Mouse (Mus musculus) hindbrain, embryonic 11.5 days (tissue): ENCODE measurements around the gene Itih5. TPM values are rescaled to one million over a fixed set of nuclear protein-coding genes. Genes with fewer than 3 reads are reported as not detected.

Experiments
- ATAC-seq: fragments of 200-750 bp; cut with Nextera tagmentation; 2 replicates; pipeline ENCODE4 v1.8.0; 2017; ENCODE audit warnings: mild to moderate bottlenecking, moderate TSS enrichment, moderate library complexity; ENCODE audit not compliant: low FRiP score
- DNase-seq: peaks from one replicate; pipeline ENCODE4 v3.0.0-alpha.2; 2015; ENCODE audit warnings: low spot score
- H3K27ac ChIP-seq: fragments of 300-500 bp; sonication (generic); 2 replicates; pipeline ENCODE4 v1.5.1; 2014; ENCODE audit warnings: mild to moderate bottlenecking, low read depth, low read length
- H3K27me3 ChIP-seq: fragments of 300-500 bp; sonication (generic); 2 replicates; pipeline ENCODE4 v1.6.1; 2014; ENCODE audit warnings: mild to moderate bottlenecking, low read length, moderate library complexity, mixed read lengths; ENCODE audit not compliant: control insufficient read depth, insufficient read depth
- H3K36me3 ChIP-seq: fragments of 300-500 bp; sonication (generic); 2 replicates; pipeline ENCODE4 v1.6.1; 2014; ENCODE audit warnings: mild to moderate bottlenecking, low read length, moderate library complexity, mixed read lengths; ENCODE audit not compliant: control insufficient read depth, insufficient read depth
- H3K4me1 ChIP-seq: fragments of 300-500 bp; sonication (generic); replicated peaks from 2 replicates; pipeline ENCODE4 v1.6.1; 2014; ENCODE audit warnings: low read length, mixed read lengths; ENCODE audit not compliant: control insufficient read depth, insufficient read depth
- H3K4me2 ChIP-seq: fragments of 300-500 bp; sonication (generic); replicated peaks from 2 replicates; pipeline ENCODE4 v1.6.1; 2014; ENCODE audit warnings: mild to moderate bottlenecking, low read depth, low read length
- H3K4me3 ChIP-seq: fragments of 300-500 bp; sonication (generic); 2 replicates; pipeline ENCODE4 v1.5.1; 2014; ENCODE audit warnings: low read depth, low read length
- H3K9ac ChIP-seq: fragments of 300-500 bp; sonication (generic); 2 replicates; pipeline ENCODE4 v1.6.1; 2014; ENCODE audit warnings: low read depth, low read length
- H3K9me3 ChIP-seq: fragments of 300-500 bp; sonication (generic); 2 replicates; pipeline ENCODE4 v1.6.1; 2016; ENCODE audit warnings: low read length; ENCODE audit not compliant: control insufficient read depth
- WGBS: fragments of 180-500 bp; shearing (Covaris S2); extraction: QIAGEN DNeasy Blood & Tissue Kit; methylation state at CpG from one replicate; pipeline ENCODE4 v1.1.7; 2014; 5-methylcytosine and 5-hydroxymethylcytosine counted together
- polyA plus RNA-seq: library from polyadenylated mRNA; unstranded; fragments of >200 nt; fragmentation: Nextera tagmentation; extraction: Ambion mirVana; gene quantifications from 2 replicates; pipeline ENCODE4 v1.2.1, GENCODE M21; 2014

Gene Itih5
- polyA plus RNA-seq, 1 experiment from 2014 or later: 5.6 TPM

- H3K4me3 ChIP-seq: no peak overlapping the region
- no peak overlapping the region for H3K27ac ChIP-seq
- H3K9ac ChIP-seq: no peak overlapping the region
- no peaks in the 10 kb centered on the region for H3K27me3 ChIP-seq
- H3K4me1 ChIP-seq: no peaks in the 10 kb centered on the region
- no peaks in the 10 kb centered on the region for H3K9me3 ChIP-seq
- WGBS: 68% methylated on average over 8 of the region's 8 CpGs
- no peaks in the 10 kb centered on the region for H3K36me3 ChIP-seq
- H3K4me2 ChIP-seq: no peak overlapping the region
- ATAC-seq (no peak), DNase-seq (no peak)
Observed at GRCm38 (mm10) chr2:10130341-10130990, 22.9 kb upstream of the Itih5 start.

- H3K4me3 ChIP-seq: no peak within 1 kb of the TSS
- ATAC-seq (no peak), DNase-seq (no peak)
- no peak within 1 kb of the TSS for H3K9ac ChIP-seq
- H3K9me3 ChIP-seq: no peaks in the 10 kb centered on the region
- 92% methylated on average over 4 of the region's 4 CpGs for WGBS
- H3K27me3 ChIP-seq: no peaks in the 10 kb centered on the region
- no peak within 1 kb of the TSS for H3K27ac ChIP-seq
- H3K4me1 ChIP-seq: no peaks in the 10 kb centered on the region
- no peak within 1 kb of the TSS for H3K4me2 ChIP-seq
- no peaks in the 10 kb centered on the region for H3K36me3 ChIP-seq
Observed at GRCm38 (mm10) chr2:10131296-10131695, 22.1 kb upstream of the Itih5 start, which contains the start of gene Itih2. Gene Itih2 (minus strand): TSS chr2:10131396.

- DNase-seq (no peak), ATAC-seq (no peak)
- Histone ChIP-seq H3K9me3 (no peaks in the 10 kb centered on the region), H3K9ac (no peak overlapping the region), H3K4me1 (no peaks in the 10 kb centered on the region), H3K27ac (no peak overlapping the region), H3K4me2 (no peak overlapping the region), H3K27me3 (no peaks in the 10 kb centered on the region), H3K4me3 (no peak overlapping the region), H3K36me3 (no peaks in the 10 kb centered on the region)
- WGBS: 81% methylated on average over 1 of the region's 1 CpGs
Observed at GRCm38 (mm10) chr2:10132128-10132527, 21.2 kb upstream of the Itih5 start.

GRCm38 (mm10) chr2:10133941-10134340 lies 19.4 kb upstream of the Itih5 start:
- Histone ChIP-seq H3K27ac (no peak overlapping the region), H3K4me3 (no peak overlapping the region), H3K4me1 (no peaks in the 10 kb centered on the region), H3K9ac (no peak overlapping the region), H3K27me3 (no peaks in the 10 kb centered on the region), H3K4me2 (no peak overlapping the region), H3K9me3 (no peaks in the 10 kb centered on the region), H3K36me3 (no peaks in the 10 kb centered on the region)
- ATAC-seq (no peak), DNase-seq (no peak)
- WGBS: 62% methylated on average over 6 of the region's 6 CpGs

- Histone ChIP-seq H3K27ac (no peak overlapping the region), H3K36me3 (no peaks in the 10 kb centered on the region), H3K27me3 (no peaks in the 10 kb centered on the region), H3K4me1 (no peaks in the 10 kb centered on the region), H3K9ac (no peak overlapping the region), H3K4me2 (no peak overlapping the region), H3K9me3 (no peaks in the 10 kb centered on the region), H3K4me3 (no peak overlapping the region)
- DNase-seq (no peak), ATAC-seq (no peak)
- 87% methylated on average over 2 of the region's 2 CpGs for WGBS
Observed at GRCm38 (mm10) chr2:10137320-10137719, 16.1 kb upstream of the Itih5 start.

- Histone ChIP-seq H3K4me2 (no peak overlapping the region), H3K27ac (no peak overlapping the region), H3K27me3 (no peaks in the 10 kb centered on the region), H3K4me1 (no peaks in the 10 kb centered on the region), H3K36me3 (no peaks in the 10 kb centered on the region), H3K4me3 (no peak overlapping the region), H3K9ac (no peak overlapping the region), H3K9me3 (no peaks in the 10 kb centered on the region)
- 88% methylated on average over 5 of the region's 5 CpGs for WGBS
- ATAC-seq (no peak), DNase-seq (no peak)
Observed at GRCm38 (mm10) chr2:10140456-10140855, 12.9 kb upstream of the Itih5 start.

GRCm38 (mm10) chr2:10142472-10143454 lies 10.6 kb upstream of the Itih5 start:
- H3K4me1 ChIP-seq: no peaks in the 10 kb centered on the region
- WGBS: 31% methylated on average over 8 of the region's 8 CpGs
- no peaks in the 10 kb centered on the region for H3K36me3 ChIP-seq
- no peak overlapping the region for H3K4me3 ChIP-seq
- peak; percentile 76 for DNase-seq
- H3K9me3 ChIP-seq: no peaks in the 10 kb centered on the region
- ATAC-seq: peak; percentile 88
- H3K4me2 ChIP-seq: no peak overlapping the region
- H3K9ac ChIP-seq: no peak overlapping the region
- H3K27me3 ChIP-seq: no peaks in the 10 kb centered on the region
- no peak overlapping the region for H3K27ac ChIP-seq

GRCm38 (mm10) chr2:10145514-10145913 lies 7.9 kb upstream of the Itih5 start:
- ATAC-seq (no peak), DNase-seq (no peak)
- Histone ChIP-seq H3K27me3 (no peaks in the 10 kb centered on the region), H3K36me3 (no peaks in the 10 kb centered on the region), H3K9ac (no peak overlapping the region), H3K4me1 (no peaks in the 10 kb centered on the region), H3K9me3 (no peaks in the 10 kb centered on the region), H3K27ac (no peak overlapping the region), H3K4me3 (no peak overlapping the region), H3K4me2 (no peak overlapping the region)
- WGBS: 79% methylated on average over 6 of the region's 6 CpGs
